Mouse (Mus musculus) forebrain, embryonic 11.5 days (tissue): ENCODE data around the gene H2-Eb1. TPM values are rescaled to one million over a fixed set of nuclear protein-coding genes. Genes with fewer than 3 reads are reported as not detected.

Experiments used
- ATAC-seq: fragments of 200-750 bp; cut with Nextera tagmentation; replicated peaks from 2 replicates; pipeline ENCODE4 v1.8.0; 2017; ENCODE audit warnings: moderate TSS enrichment; ENCODE audit not compliant: low FRiP score
- DNase-seq: peaks from one replicate; pipeline ENCODE4 v3.0.0-alpha.2; 2017; ENCODE audit warnings: low spot score
- H3K27ac ChIP-seq: fragments of 300-500 bp; sonication (generic); 2 replicates; pipeline ENCODE4 v1.5.1; 2014; ENCODE audit warnings: low read depth, low read length
- H3K27me3 ChIP-seq: fragments of 300-500 bp; sonication (generic); 2 replicates; pipeline ENCODE4 v1.6.1; 2014; ENCODE audit warnings: mild to moderate bottlenecking, low read length, mixed read lengths; ENCODE audit not compliant: control insufficient read depth, insufficient read depth
- H3K36me3 ChIP-seq: fragments of 300-500 bp; sonication (generic); 2 replicates; pipeline ENCODE4 v1.6.1; 2014; ENCODE audit warnings: mild to moderate bottlenecking, low read length, moderate library complexity, mixed read lengths; ENCODE audit not compliant: control insufficient read depth, insufficient read depth
- H3K4me1 ChIP-seq: fragments of 300-500 bp; sonication (generic); replicated peaks from 2 replicates; pipeline ENCODE4 v1.6.1; 2014; ENCODE audit warnings: low read length, mixed read lengths; ENCODE audit not compliant: control insufficient read depth, insufficient read depth
- H3K4me2 ChIP-seq: fragments of 300-500 bp; sonication (generic); 2 replicates; pipeline ENCODE4 v1.6.1; 2014; ENCODE audit warnings: low read depth, mild to moderate bottlenecking, low read length, moderate library complexity, mixed read lengths; ENCODE audit not compliant: severe bottlenecking
- H3K4me3 ChIP-seq: fragments of 300-500 bp; sonication (generic); 2 replicates; pipeline ENCODE4 v1.5.1; 2014; ENCODE audit warnings: low read depth, low read length
- H3K9ac ChIP-seq: fragments of 300-500 bp; sonication (generic); 2 replicates; pipeline ENCODE4 v1.6.1; 2014; ENCODE audit warnings: low read length
- H3K9me3 ChIP-seq: fragments of 300-500 bp; sonication (generic); 2 replicates; pipeline ENCODE4 v1.6.1; 2016; ENCODE audit warnings: low read length, mixed read lengths; ENCODE audit not compliant: control insufficient read depth
- WGBS: fragments of 180-500 bp; shearing (Covaris S2); extraction: QIAGEN DNeasy Blood & Tissue Kit; methylation state at CpG from one replicate; pipeline ENCODE4 v1.1.7; 2014; 5-methylcytosine and 5-hydroxymethylcytosine counted together
- polyA plus RNA-seq: library from polyadenylated mRNA; unstranded; fragments of >200 nt; fragmentation: Nextera tagmentation; extraction: Ambion mirVana; gene quantifications from 2 replicates; pipeline ENCODE4 v1.2.1, GENCODE M21; 2014

H2-Eb1 gene
- polyA plus RNA-seq, 1 experiment from 2014 or later, result 0.92 TPM

DNA sequence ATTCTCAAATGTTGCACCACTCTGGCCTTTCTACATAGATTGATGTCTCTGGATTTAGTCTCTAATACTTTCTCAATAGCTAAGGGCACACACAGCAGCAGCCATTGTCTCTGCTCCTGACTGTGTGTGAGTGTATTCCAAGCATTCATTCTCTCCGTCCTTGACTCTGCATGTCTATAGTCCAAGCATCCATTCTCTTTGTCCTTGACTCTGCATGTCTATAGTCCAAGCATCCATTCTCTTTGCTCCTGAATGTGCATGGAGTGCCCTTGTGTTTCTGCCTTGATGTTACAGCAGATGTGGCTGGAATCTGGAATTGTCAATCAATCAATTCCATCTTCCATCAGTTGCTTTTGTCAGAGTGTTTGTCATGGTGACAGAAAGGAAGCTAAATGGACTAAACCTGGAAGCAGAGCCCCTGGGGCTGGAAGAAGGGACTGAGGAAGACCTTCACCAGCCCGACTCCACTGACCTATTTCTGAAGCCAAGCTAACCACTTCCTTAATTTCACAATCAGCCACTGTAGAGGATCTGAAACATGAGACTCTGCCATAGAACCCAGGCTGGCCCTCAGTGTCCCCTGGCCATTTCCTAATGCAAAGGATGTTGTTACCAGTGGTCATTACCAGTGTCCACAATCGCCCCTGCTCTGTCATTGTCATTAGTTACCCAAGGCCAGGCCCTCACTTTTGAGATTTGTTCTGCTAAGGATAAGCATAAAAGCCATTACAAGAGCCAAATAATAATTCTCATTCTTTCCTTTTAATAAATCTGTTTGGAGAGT, 35.1 kb downstream of the H2-Eb1 start:
- Histone ChIP-seq H3K27ac (no peak overlapping the region), H3K4me3 (no peak overlapping the region), H3K9ac (no peak overlapping the region), H3K27me3 (no peaks in the 10 kb centered on the region), H3K4me2 (no peak overlapping the region), H3K36me3 (no peaks in the 10 kb centered on the region), H3K9me3 (no peaks in the 10 kb centered on the region), H3K4me1 (no peaks in the 10 kb centered on the region)
- WGBS, result 59% methylated on average over 3 of the region's 3 CpGs
- DNase-seq (no peak), ATAC-seq (no peak)

DNA sequence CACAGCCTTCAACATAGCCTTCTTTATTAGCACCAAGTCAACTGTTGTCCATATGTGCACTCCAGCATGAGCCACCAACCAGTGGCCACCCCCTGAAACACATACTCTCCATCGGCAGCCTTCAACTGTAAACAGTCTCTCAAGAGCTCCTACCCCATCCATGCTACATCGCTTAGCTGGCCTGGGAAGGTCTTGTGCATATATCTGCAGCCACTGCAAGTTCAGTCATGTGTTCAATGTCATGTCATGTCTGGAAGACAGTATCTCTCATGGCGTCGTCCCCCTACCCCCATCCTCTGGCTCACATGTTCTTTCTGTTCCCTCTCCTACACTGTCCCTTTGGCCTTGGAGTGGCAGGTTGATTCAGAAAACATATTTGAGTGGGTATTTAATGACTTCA, 39.2 kb downstream of the H2-Eb1 start:
- ATAC-seq, result no peak
- H3K36me3 ChIP-seq, result no peaks in the 10 kb centered on the region
- no peak for DNase-seq
- no peak overlapping the region for H3K9ac ChIP-seq
- H3K27ac ChIP-seq, result no peak overlapping the region
- no peaks in the 10 kb centered on the region for H3K9me3 ChIP-seq
- no peaks in the 10 kb centered on the region for H3K4me1 ChIP-seq
- H3K27me3 ChIP-seq, result no peaks in the 10 kb centered on the region
- H3K4me3 ChIP-seq, result no peak overlapping the region
- H3K4me2 ChIP-seq, result no peak overlapping the region
- WGBS, result 82% methylated on average over 4 of the region's 4 CpGs

DNA sequence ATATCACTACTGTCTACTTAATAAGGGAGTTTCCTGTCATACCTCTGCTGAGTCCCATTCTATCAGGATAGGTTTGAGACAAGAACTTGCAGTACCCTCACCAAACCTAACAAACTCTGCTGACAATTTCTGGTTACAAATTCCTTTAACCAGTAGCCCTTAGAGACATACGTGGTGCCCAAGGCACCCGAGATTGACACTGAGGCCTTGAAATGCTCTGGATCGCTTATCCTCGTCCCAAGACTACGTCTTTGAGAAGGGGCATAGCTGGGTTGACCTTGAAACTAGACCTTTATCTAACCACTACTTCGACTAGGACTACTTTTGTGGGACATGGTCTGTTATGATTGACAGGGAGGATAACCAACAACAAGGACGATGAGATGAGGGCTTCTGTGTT, 39.8 kb downstream of the H2-Eb1 start:
- no peaks in the 10 kb centered on the region for H3K27me3 ChIP-seq
- no peaks in the 10 kb centered on the region for H3K36me3 ChIP-seq
- WGBS, result 88% methylated on average over 7 of the region's 7 CpGs
- H3K27ac ChIP-seq, result no peak overlapping the region
- no peak overlapping the region for H3K4me3 ChIP-seq
- DNase-seq, result no peak
- ATAC-seq, result no peak
- no peak overlapping the region for H3K9ac ChIP-seq
- H3K4me2 ChIP-seq, result no peak overlapping the region
- H3K9me3 ChIP-seq, result no peaks in the 10 kb centered on the region
- H3K4me1 ChIP-seq, result no peaks in the 10 kb centered on the region

DNA sequence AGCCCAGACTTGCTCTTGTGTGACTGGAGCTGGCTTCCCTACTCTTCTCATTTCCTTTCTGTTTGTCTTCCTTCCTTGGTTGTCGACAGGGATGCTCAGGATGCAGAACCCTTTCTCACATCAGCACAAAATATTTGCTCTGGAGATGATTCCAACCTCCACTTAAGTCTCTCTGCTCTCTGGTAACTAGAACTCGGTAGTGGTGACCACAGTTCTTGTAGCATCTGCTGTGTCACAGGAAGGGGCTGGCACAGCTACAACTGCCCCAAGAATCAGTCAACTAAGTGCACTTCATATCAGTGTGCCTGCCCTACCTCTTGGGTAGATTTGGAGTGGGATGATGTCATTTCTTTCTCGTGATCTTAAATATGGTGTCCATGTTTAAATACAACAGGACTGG, 40.4 kb downstream of the H2-Eb1 start:
- Histone ChIP-seq H3K4me2 (no peak overlapping the region), H3K9ac (no peak overlapping the region), H3K4me3 (no peak overlapping the region), H3K4me1 (no peaks in the 10 kb centered on the region), H3K36me3 (no peaks in the 10 kb centered on the region), H3K9me3 (no peaks in the 10 kb centered on the region), H3K27ac (no peak overlapping the region), H3K27me3 (no peaks in the 10 kb centered on the region)
- no peak for ATAC-seq
- DNase-seq, result no peak
- WGBS, result 85% methylated on average over 3 of the region's 3 CpGs

DNA sequence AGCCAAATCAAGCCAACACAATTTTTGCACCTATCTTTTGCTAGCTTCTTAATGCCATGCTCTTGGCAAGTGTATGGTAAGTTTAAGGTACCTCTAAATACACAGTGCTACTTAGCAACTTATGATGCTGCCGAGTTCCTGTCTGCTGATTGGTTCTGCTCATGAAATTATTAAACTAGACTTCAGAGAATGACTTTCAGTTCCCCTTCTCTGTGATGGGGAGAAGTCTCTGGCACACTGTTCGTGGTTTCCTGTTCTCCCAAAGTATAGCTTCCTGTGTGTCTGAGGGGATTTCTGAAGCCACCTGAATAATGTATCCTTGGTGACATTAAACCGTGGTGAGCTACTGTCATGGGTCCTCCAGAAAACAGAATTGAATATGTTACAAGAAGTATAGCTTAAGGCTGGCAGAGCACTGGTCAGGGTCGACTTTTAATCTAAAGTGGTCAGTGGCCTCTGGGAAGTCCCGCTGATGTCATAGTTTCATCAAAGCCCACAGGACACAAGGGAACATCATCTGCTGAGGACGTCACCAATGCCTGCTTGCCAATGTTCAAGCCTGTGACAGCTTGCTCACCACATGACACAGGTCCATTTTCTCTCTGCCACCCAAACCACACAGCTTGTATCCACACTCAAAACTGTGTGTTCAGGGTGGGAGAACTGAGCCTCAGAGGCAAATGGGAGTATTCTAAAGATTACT, 42.1 kb downstream of the H2-Eb1 start:
- Histone ChIP-seq H3K27me3 (no peaks in the 10 kb centered on the region), H3K4me1 (no peaks in the 10 kb centered on the region), H3K9me3 (no peaks in the 10 kb centered on the region), H3K4me3 (no peak overlapping the region), H3K36me3 (no peaks in the 10 kb centered on the region), H3K27ac (no peak overlapping the region), H3K4me2 (no peak overlapping the region), H3K9ac (no peak overlapping the region)
- WGBS, result 66% methylated on average over 6 of the region's 6 CpGs
- ATAC-seq (no peak), DNase-seq (no peak)

DNA sequence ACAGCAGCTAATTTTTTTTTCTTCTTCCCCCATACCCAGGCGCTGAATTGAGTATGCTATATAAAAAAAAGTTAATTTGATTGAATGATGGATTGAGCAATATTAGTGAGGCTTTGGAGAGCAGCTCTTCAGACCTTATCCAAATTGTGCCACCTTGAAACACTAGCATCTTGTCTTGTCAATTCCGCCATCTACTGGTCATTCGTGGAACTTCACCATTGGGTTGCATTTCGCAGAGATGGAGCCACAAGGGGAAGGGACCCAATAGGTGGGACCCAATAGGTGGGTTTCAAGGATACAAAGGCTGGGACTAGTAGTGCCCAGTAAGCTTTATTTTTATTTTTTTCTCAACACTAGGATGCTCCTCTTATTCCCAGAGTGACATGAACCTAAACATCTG, 43.8 kb downstream of the H2-Eb1 start:
- H3K4me2 ChIP-seq, result no peak overlapping the region
- WGBS, result 6% methylated on average over 4 of the region's 4 CpGs

DNA sequence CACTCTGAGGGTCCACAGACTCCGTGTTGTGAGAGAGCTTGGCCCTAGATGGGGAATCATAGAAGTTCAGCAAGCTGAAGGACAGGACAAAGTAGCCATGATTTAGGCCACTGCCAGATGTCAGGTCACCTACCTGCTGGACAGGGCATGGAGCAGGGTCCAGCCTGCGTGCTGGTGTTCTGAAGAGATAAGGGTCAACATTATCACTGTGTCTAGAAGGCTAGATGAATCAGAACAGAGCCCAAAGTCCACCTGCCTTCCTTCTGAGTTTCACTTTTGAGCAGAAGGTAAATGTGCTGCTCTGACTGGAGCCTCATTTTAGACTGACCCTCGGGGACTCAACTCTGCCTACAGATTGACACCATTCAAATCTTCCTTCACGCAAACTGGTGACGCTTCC, 48.9 kb downstream of the H2-Eb1 start, which contains the start of gene Btnl2:
TSS of gene Btnl2 (plus strand) at position 284 of the 400 bp plus-strand sequence.
- Histone ChIP-seq H3K4me3 (no peak within 1 kb of the TSS), H3K36me3 (no peaks in the 10 kb centered on the region), H3K4me2 (no peak within 1 kb of the TSS), H3K9ac (no peak within 1 kb of the TSS), H3K4me1 (no peaks in the 10 kb centered on the region), H3K27ac (no peak within 1 kb of the TSS), H3K9me3 (no peaks in the 10 kb centered on the region), H3K27me3 (no peaks in the 10 kb centered on the region)
- DNase-seq (no peak), ATAC-seq (no peak)
- WGBS, result 80% methylated on average over 5 of the region's 5 CpGs

More for the DNA sequence above, 43.8 kb downstream of the H2-Eb1 start:
- H3K27me3 ChIP-seq, result no peaks in the 10 kb centered on the region
- no peak for ATAC-seq
- peak; percentile 83 for DNase-seq
- no peak overlapping the region for H3K27ac ChIP-seq
- no peaks in the 10 kb centered on the region for H3K4me1 ChIP-seq
- no peaks in the 10 kb centered on the region for H3K36me3 ChIP-seq
- H3K4me3 ChIP-seq, result no peak overlapping the region
- no peaks in the 10 kb centered on the region for H3K9me3 ChIP-seq
- H3K9ac ChIP-seq, result no peak overlapping the region

DNA sequence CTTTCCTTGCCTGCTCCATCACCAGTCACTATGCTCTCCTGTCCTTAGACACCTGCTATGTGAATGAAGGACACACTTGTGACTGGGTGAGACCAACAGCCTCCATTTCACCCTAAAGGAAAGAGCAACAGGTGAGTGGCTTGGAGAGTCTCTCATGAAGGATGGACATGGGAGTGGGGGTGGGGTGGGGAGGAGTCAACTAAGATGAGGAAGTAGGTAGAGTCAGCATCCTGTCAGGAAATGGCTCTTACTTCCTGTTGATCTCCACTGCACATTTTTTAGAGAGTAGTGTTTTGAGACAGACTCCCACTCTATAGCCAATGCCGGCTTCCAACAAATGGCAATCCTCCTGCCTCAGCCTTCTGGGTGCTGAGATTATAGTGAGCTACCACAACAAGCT, 49.3 kb downstream of the H2-Eb1 start:
- H3K27me3 ChIP-seq, result no peaks in the 10 kb centered on the region
- ATAC-seq (no peak), DNase-seq (no peak)
- H3K27ac ChIP-seq, result no peak overlapping the region
- H3K4me2 ChIP-seq, result no peak overlapping the region
- H3K36me3 ChIP-seq, result no peaks in the 10 kb centered on the region
- WGBS, result 96% methylated on average over 1 of the region's 1 CpGs
- no peaks in the 10 kb centered on the region for H3K9me3 ChIP-seq
- no peaks in the 10 kb centered on the region for H3K4me1 ChIP-seq
- no peak overlapping the region for H3K4me3 ChIP-seq
- H3K9ac ChIP-seq, result no peak overlapping the region
